Mouse (Mus musculus) left cerebral cortex, postnatal 4 days (tissue): ENCODE measurements at regions not wholly inside any gene's neighbourhood (a gene's known extent, or its start where the extent isn't known, plus 50 kb on each side); places are given as distances from the start of the nearest gene placed in this dataset.
A peak's percentile ranks its signal among the peaks of the same experiment; 100 is the strongest.

ENCODE experiments used
- DNase-seq: peaks from one replicate; pipeline ENCODE4 v3.0.0-alpha.2; 2022
- intact Hi-C: fragments of 180-260 bp; cut with DNase I; formaldehyde crosslinking; loops from one replicate; pipeline ENCODE4 v1.15.1; 2025

DNA sequence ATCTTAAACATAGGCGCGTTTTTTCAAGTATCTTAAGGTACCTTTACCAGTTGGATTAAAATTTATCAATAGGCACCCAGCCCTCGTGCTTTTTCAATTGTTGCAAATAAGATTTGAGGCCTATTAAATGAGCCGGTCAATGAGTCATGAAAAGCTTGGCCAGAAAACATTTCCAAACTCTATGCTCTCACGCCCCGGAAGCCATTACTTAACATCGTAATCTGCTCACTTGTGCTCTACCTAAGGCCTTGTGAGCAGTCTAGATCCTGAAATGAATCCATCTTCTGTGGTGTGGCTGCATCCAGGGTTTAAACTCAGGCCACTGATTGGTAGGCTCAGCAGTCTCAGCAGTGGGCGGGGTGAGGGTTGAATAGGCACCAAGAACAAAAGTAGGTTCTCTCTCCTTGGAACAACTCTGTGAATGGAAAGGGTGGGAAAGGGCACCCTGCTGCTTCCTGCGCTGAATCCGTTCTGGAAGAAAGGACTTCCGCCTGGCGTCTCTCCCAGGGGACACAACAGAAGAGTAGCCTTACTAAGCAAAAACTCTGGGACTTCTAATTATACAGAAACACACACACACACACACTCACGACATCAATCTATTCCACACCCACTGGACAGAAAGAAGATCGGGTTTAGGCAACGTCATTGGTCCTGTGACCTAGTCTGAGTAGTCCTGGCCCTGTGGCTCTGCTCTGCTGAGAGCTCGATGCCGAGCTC lies 53.4 kb upstream of the Fmnl2 start:
- DNase-seq, result peak; percentile 17
- intact Hi-C loops, result no loop called here

DNA sequence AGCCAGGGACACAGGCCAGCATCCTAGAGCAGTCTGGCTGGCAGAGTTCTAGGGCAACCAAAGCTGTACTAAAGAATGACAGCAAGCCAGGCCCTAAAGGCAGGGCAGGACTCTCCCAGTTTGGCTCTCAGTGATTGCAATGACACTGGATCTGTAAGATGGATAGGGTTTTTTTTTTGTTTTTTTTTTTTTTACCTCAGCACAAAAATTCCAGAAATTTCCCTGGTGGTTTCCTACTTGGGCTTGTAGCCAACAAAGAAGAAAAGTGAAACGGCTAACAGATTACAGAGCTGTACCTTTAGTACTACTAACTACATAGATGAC lies 52.9 kb upstream of the Fmnl2 start:
- intact Hi-C loops, result no loop called here
- no peak for DNase-seq

DNA sequence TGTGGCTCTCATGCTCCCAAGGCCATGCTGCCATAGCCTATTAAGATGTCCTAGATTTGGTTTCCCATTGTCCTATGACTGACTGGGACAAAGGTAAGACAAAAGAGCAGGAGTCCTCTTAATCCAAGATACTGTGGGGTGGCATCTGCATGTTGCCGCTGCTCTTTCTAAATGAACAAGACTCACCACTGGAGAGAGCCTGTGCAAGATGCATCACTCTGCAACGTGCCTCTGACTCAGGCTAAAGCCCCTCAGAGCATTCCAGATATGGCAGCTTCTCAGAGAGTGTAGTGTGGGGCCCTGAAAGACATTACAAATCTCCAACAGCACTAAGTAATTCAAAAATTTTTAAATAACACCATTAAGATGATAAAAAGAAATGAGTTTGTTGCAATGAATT lies 49.8 kb upstream of the Fmnl2 start:
- intact Hi-C loops, result no loop called here
- DNase-seq, result no peak
